Mouse (Mus musculus) liver, embryonic 14.5 days (tissue): Measurements from ENCODE around the gene Sh3d19. TPM values are rescaled to one million over a fixed set of nuclear protein-coding genes. Genes with fewer than 3 reads are reported as not detected.

Experiments
- ATAC-seq: fragments of 200-750 bp; cut with Nextera tagmentation; 2 replicates; pipeline ENCODE4 v1.8.0; 2017; ENCODE audit warnings: moderate number of reproducible peaks, mild to moderate bottlenecking, moderate library complexity; ENCODE audit not compliant: insufficient read depth
- DNase-seq, 3 experiments: peaks; one replicate each; pipeline ENCODE4 v3.0.0-alpha.2; 2012 to 2013; ENCODE audit warnings: low read depth in 3 of 3, low spot score in 3 of 3
- H3K27ac ChIP-seq: fragments of 300-500 bp; sonication (generic); 2 replicates; pipeline ENCODE4 v1.5.1; 2014; ENCODE audit warnings: moderate library complexity, mild to moderate bottlenecking, control low read depth, inconsistent platforms
- H3K27me3 ChIP-seq: fragments of 300-500 bp; sonication (generic); 2 replicates; pipeline ENCODE4 v1.6.1; 2014; ENCODE audit warnings: mild to moderate bottlenecking, low read length, moderate library complexity; ENCODE audit not compliant: control insufficient read depth, insufficient read depth
- H3K36me3 ChIP-seq: fragments of 300-500 bp; sonication (generic); replicated peaks from 2 replicates; pipeline ENCODE4 v1.6.1; 2014; ENCODE audit warnings: low read depth; ENCODE audit not compliant: control insufficient read depth, insufficient read depth
- H3K4me1 ChIP-seq, 2 experiments: fragments of 200-500 bp in 1 of 2; fragments of 300-500 bp in 1 of 2; sonication (generic) in 1 of 2; replicated peaks; 2 replicates each; pipeline ENCODE4 v1.6.1; 2012 to 2014; ENCODE audit warnings: antibody characterized with exemption in 1 of 2, inconsistent platforms in 1 of 2, low read length in 1 of 2; ENCODE audit not compliant: control insufficient read depth in 2 of 2, insufficient read depth in 2 of 2
- H3K4me2 ChIP-seq: fragments of 300-500 bp; sonication (generic); 2 replicates; pipeline ENCODE4 v1.6.1; 2014; ENCODE audit warnings: low read depth, mild to moderate bottlenecking, control low read depth, moderate library complexity
- H3K4me3 ChIP-seq, 2 experiments: fragments of 200-500 bp in 1 of 2; fragments of 300-500 bp in 1 of 2; sonication (generic) in 1 of 2; 2 replicates each; pipeline ENCODE4 v1.5.1; 2012 to 2014; ENCODE audit warnings: low read depth in 2 of 2, low read length in 2 of 2, mild to moderate bottlenecking in 2 of 2, control low read depth in 1 of 2, inconsistent platforms in 1 of 2, moderate library complexity in 1 of 2; ENCODE audit not compliant: insufficient read depth in 1 of 2
- H3K9ac ChIP-seq: fragments of 300-500 bp; sonication (generic); replicated peaks from 2 replicates; pipeline ENCODE4 v1.6.1; 2014; ENCODE audit warnings: mild to moderate bottlenecking, control low read depth, moderate library complexity
- H3K9me3 ChIP-seq: fragments of 300-500 bp; sonication (generic); 2 replicates; pipeline ENCODE4 v1.6.1; 2016; ENCODE audit warnings: low read length, mixed read lengths; ENCODE audit not compliant: control insufficient read depth
- CTCF ChIP-seq: IDR thresholded peaks from 2 replicates; pipeline ENCODE4 v1.5.1; 2016; ENCODE audit warnings: antibody characterized with exemption, low read depth, control low read depth
- EP300 ChIP-seq: IDR thresholded peaks from 2 replicates; pipeline ENCODE4 v1.6.1; 2016; ENCODE audit warnings: antibody characterized with exemption, low read depth
- WGBS: fragments of 180-500 bp; shearing (Covaris S2); extraction: QIAGEN DNeasy Blood & Tissue Kit; methylation state at CpG from one replicate; pipeline ENCODE4 v1.1.7; 2014; ENCODE audit not compliant: insufficient replicate concordance; 5-methylcytosine and 5-hydroxymethylcytosine counted together
- polyA plus RNA-seq, 2 experiments: library from polyadenylated mRNA; depleted of rRNA in 1 of 2; stranded (reverse) in 1 of 2; unstranded in 1 of 2; fragments of >200 nt; fragmentation: Nextera tagmentation in 1 of 2; extraction: Ambion mirVana in 1 of 2; gene quantifications; 2 replicates each; pipeline versions ENCODE4 v1.2.1 to v1.2.3; 2012 to 2014

The Sh3d19 gene
- polyA plus RNA-seq, 2 experiments: 5.5 to 6.3 TPM

DNA sequence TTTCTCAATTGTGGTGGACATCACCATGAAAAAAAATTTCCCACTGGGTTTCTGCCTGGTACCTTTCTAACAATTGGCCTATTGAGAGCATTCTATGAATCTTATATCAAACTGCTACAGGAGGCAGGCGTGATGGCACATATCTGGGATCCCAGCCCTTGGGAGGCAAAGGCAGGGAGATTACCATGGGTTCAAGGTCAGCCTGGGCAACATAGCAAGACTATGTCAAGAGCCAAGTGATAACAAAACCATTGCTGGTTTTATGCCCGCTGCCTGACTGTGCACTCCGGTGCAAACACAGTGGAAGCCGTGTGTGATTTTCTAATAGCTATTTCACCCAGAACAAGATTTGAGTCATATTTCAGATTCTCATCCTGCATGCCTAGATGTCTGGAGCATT, 20.0 kb upstream of the Sh3d19 start:
- no peak overlapping the region for H3K27ac ChIP-seq
- no peak overlapping the region for H3K9ac ChIP-seq
- H3K4me2 ChIP-seq: no peak overlapping the region
- no peak for TF ChIP-seq CTCF
- no peak for TF ChIP-seq EP300
- no peaks in the 10 kb centered on the region for H3K27me3 ChIP-seq
- no peaks in the 10 kb centered on the region for H3K36me3 ChIP-seq
- no peaks in the 10 kb centered on the region for H3K9me3 ChIP-seq
- ATAC-seq (no peak), DNase-seq (no peak)
- no peak overlapping the region for H3K4me3 ChIP-seq
- no peaks in the 10 kb centered on the region for H3K4me1 ChIP-seq
- WGBS: 72% methylated on average over 4 of the region's 4 CpGs

DNA sequence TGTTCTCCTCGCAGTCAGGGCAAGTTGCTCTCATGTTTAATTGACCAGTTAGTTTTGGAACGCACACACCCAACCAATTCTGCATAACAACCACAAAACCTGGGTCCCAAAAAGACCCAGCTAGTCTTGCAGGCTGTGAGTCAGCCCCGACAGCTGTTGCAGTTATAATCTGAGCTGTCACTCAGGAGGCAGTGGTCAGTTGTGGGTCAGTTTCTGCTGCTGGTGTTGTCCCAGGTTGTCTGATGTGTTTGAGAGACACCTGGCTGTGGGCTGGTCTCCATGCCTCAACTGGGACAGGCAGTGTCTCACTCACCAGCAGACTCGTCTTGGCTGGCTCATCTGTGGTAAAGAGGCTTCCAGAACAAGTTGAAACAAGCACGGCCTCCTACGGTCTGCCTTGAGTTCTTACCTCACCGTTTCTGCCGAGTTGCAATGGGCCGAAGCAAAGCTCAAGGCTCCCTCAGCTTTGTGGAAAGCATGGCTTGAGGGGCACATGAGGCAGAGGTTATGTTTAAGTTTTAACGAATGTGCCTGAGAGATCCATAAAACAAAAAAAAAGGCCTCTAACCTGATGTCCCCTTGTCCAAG, 18.1 kb upstream of the Sh3d19 start:
- 66% methylated on average over 10 of the region's 10 CpGs for WGBS
- no peak for ATAC-seq
- Histone ChIP-seq H3K4me2 (no peak overlapping the region), H3K9me3 (no peaks in the 10 kb centered on the region), H3K4me3 (no peak overlapping the region), H3K27ac (no peak overlapping the region), H3K36me3 (no peaks in the 10 kb centered on the region), H3K9ac (no peak overlapping the region), H3K4me1 (no peaks in the 10 kb centered on the region), H3K27me3 (no peaks in the 10 kb centered on the region)
- no peak for DNase-seq
- no peak for TF ChIP-seq EP300
- no peak for TF ChIP-seq CTCF

DNA sequence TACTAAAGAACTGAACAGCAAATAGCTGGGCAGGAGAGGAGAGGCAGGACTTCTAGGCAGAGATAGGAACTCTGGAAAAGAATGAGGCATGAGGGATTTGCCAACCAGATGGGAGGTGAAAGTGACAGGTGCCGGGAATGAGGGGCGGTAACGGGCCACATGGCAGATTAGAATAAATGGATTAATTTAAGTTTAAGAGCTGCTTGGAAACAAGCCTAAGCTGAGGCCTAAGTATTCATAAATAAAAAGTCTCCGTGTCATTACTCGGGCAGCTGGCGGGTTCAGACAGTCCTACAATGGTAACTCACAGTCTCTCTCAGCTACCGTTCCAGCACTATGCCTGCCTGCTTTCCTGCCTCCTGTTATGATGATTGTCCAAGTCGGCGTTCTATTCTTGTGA, 15.6 kb upstream of the Sh3d19 start:
- no peak for ATAC-seq
- H3K27me3 ChIP-seq: no peaks in the 10 kb centered on the region

GRCm38 (mm10) chr3:85955704-85956103, 15.2 kb upstream of the Sh3d19 start:
- no peak for TF ChIP-seq CTCF
- no peak for TF ChIP-seq EP300
- no peak for ATAC-seq
- H3K36me3 ChIP-seq: no peaks in the 10 kb centered on the region
- no peak overlapping the region for H3K4me3 ChIP-seq
- no peak overlapping the region for H3K9ac ChIP-seq
- no peak for DNase-seq
- WGBS: 63% methylated on average over 5 of the region's 5 CpGs
- H3K4me2 ChIP-seq: no peak overlapping the region
- H3K4me1 ChIP-seq: no peaks in the 10 kb centered on the region
- H3K27ac ChIP-seq: no peak overlapping the region
- no peaks in the 10 kb centered on the region for H3K9me3 ChIP-seq
- no peaks in the 10 kb centered on the region for H3K27me3 ChIP-seq

More for the DNA sequence above, 15.6 kb upstream of the Sh3d19 start:
- WGBS: 84% methylated on average over 9 of the region's 9 CpGs
- H3K9me3 ChIP-seq: no peaks in the 10 kb centered on the region
- H3K4me1 ChIP-seq: no peaks in the 10 kb centered on the region
- no peak overlapping the region for H3K27ac ChIP-seq
- no peaks in the 10 kb centered on the region for H3K36me3 ChIP-seq
- no peak overlapping the region for H3K4me2 ChIP-seq
- TF ChIP-seq EP300 (no peak), CTCF (no peak)
- DNase-seq: no peak
- no peak overlapping the region for H3K9ac ChIP-seq
- H3K4me3 ChIP-seq: no peak overlapping the region

GRCm38 (mm10) chr3:85959669-85960068, 11.2 kb upstream of the Sh3d19 start:
- DNase-seq: no peak
- H3K9ac ChIP-seq: no peak overlapping the region
- H3K9me3 ChIP-seq: no peaks in the 10 kb centered on the region

More at GRCm38 (mm10) chr3:85959669-85960068, 11.2 kb upstream of the Sh3d19 start:
- no peaks in the 10 kb centered on the region for H3K27me3 ChIP-seq
- WGBS: 67% methylated on average over 1 of the region's 1 CpGs
- H3K4me2 ChIP-seq: no peak overlapping the region
- no peaks in the 10 kb centered on the region for H3K36me3 ChIP-seq
- no peak for ATAC-seq
- no peak overlapping the region for H3K4me3 ChIP-seq
- TF ChIP-seq CTCF: no peak
- no peak for TF ChIP-seq EP300
- H3K4me1 ChIP-seq: no peaks in the 10 kb centered on the region
- no peak overlapping the region for H3K27ac ChIP-seq
